In genomic region chr14:19919789-19920188, GRCm38 (mm10) we compare ENCODE assay signal across 10 mouse cellular contexts. TPM values are rescaled to one million over a fixed set of nuclear protein-coding genes. Genes with fewer than 3 reads are reported as not detected.
DNase-seq lines count a peak whose midpoint lies in the region; ATAC-seq and TF ChIP-seq lines count a peak whose summit lies in the region.
"Had no signal": no experiment of that assay in that cellular context is flagged by ENCODE, and none has a peak within 500 bp of the region (broad histone marks: within the 10 kb centered on the region; RNA-seq: fewer than 3 reads in every experiment).

No protein-coding gene starts in this region.

- WGBS in kidney, postnatal 0 days, result 61% methylated on average over 7 of the region's 7 CpGs
- 18% methylated on average over 7 of the region's 7 CpGs for WGBS in forebrain, embryonic 13.5 days
- WGBS in limb, embryonic 11.5 days, result 71% methylated on average over 7 of the region's 7 CpGs
- WGBS in neural tube, embryonic 12.5 days, result 24% methylated on average over 7 of the region's 7 CpGs
- 72% methylated on average over 7 of the region's 7 CpGs for WGBS in liver, embryonic 11.5 days

- H3K9ac ChIP-seq in kidney, postnatal 0 days (ENCODE audit: low read depth, low read length), result no peak overlapping the region
- peak overlapping the region; percentile 17; the same call in 1 of the 2 replicates for H3K9ac ChIP-seq in forebrain, embryonic 13.5 days
- no peak overlapping the region for H3K9ac ChIP-seq in limb, embryonic 11.5 days (ENCODE audit: low read length)
- no peak overlapping the region for H3K9ac ChIP-seq in neural tube, embryonic 12.5 days
- no peak overlapping the region for H3K9ac ChIP-seq in liver, embryonic 11.5 days (ENCODE audit: low read depth, low read length)
- H3K9ac ChIP-seq: liver, embryonic 15.5 days had no signal

- no peaks in the 10 kb centered on the region for H3K4me1 ChIP-seq in kidney, postnatal 0 days (replicated peaks; ENCODE audit: insufficient read depth, low read length)
- peaks cover 44% of the 10 kb centered on the region for H3K4me1 ChIP-seq in forebrain, embryonic 13.5 days
- H3K4me1 ChIP-seq in limb, embryonic 11.5 days (ENCODE audit: control insufficient read depth, insufficient read depth, low read length), result no peaks in the 10 kb centered on the region
- H3K4me1 ChIP-seq in neural tube, embryonic 12.5 days, result peaks cover 27% of the 10 kb centered on the region
- no peaks in the 10 kb centered on the region for H3K4me1 ChIP-seq in liver, embryonic 11.5 days (replicated peaks; ENCODE audit: control insufficient read depth, insufficient read depth, low read length)
- H3K4me1 ChIP-seq: liver, embryonic 15.5 days had no signal

- DNase-seq in kidney, postnatal 0 days (ENCODE audit: low spot score), result no peak
- DNase-seq in kidney, adult 9 months, result no peak
- DNase-seq in limb, embryonic 11.5 days (ENCODE audit: low spot score), result no peak
- DNase-seq in liver, embryonic 11.5 days (ENCODE audit: low spot score), result no peak
- no peak for DNase-seq in spleen, postnatal 10 days (ENCODE audit: low spot score in 2 of 2)
- no peak for DNase-seq in adrenal gland, adult 8-10 months
- DNase-seq: cerebellum, adult 8-10 months had no signal

- no peaks in the 10 kb centered on the region; the same call in 1 of the 2 replicates for H3K9me3 ChIP-seq in kidney, postnatal 0 days (replicated peaks; ENCODE audit: low read length)
- H3K9me3 ChIP-seq in forebrain, embryonic 13.5 days (replicated peaks), result peaks cover 8% of the 10 kb centered on the region; the same call in 1 of the 2 replicates
- H3K9me3 ChIP-seq in limb, embryonic 11.5 days (ENCODE audit: control insufficient read depth, low read length), result no peaks in the 10 kb centered on the region
- H3K9me3 ChIP-seq in neural tube, embryonic 12.5 days, result 0 out of 2 replicates have a peak, but pooled peaks cover 3% of the 10 kb centered on the region
- no peaks in the 10 kb centered on the region for H3K9me3 ChIP-seq in liver, embryonic 11.5 days (ENCODE audit: control insufficient read depth, low read length)
- H3K9me3 ChIP-seq: liver, embryonic 15.5 days had no signal

- no peaks in the 10 kb centered on the region for H3K27me3 ChIP-seq in kidney, postnatal 0 days (ENCODE audit: insufficient read depth, low read length)
- H3K27me3 ChIP-seq in forebrain, embryonic 13.5 days, result no peaks in the 10 kb centered on the region
- no peaks in the 10 kb centered on the region for H3K27me3 ChIP-seq in limb, embryonic 11.5 days (ENCODE audit: control insufficient read depth, insufficient read depth, low read length)
- H3K27me3 ChIP-seq in neural tube, embryonic 12.5 days (replicated peaks), result no peaks in the 10 kb centered on the region
- H3K27me3 ChIP-seq in liver, embryonic 11.5 days (replicated peaks; ENCODE audit: control insufficient read depth, insufficient read depth, low read length), result no peaks in the 10 kb centered on the region
- H3K27me3 ChIP-seq: liver, embryonic 15.5 days had no signal

- peak; percentile 12; the same call in 1 of the 2 replicates for TF ChIP-seq CTCF in kidney, postnatal 0 days (IDR thresholded peaks at IDR 0.05; ENCODE audit: low read depth)

- H3K36me3 ChIP-seq in kidney, postnatal 0 days (ENCODE audit: insufficient read depth, low read length), result no peaks in the 10 kb centered on the region
- peaks cover 26% of the 10 kb centered on the region for H3K36me3 ChIP-seq in forebrain, embryonic 13.5 days (ENCODE audit: poor library complexity, severe bottlenecking)
- H3K36me3 ChIP-seq in limb, embryonic 11.5 days (ENCODE audit: control insufficient read depth, insufficient read depth, low read length), result no peaks in the 10 kb centered on the region
- H3K36me3 ChIP-seq in neural tube, embryonic 12.5 days, result peaks cover 14% of the 10 kb centered on the region; the same call in 1 of the 2 replicates
- no peaks in the 10 kb centered on the region for H3K36me3 ChIP-seq in liver, embryonic 11.5 days (ENCODE audit: control insufficient read depth, insufficient read depth, low read length)
- H3K36me3 ChIP-seq: liver, embryonic 15.5 days had no signal

- no peak for ATAC-seq in kidney, postnatal 0 days (replicated peaks; ENCODE audit: low FRiP score, low read depth)
- ATAC-seq in forebrain, embryonic 13.5 days, result peak; percentile 37; the same call in 1 of the 2 replicates
- no peak for ATAC-seq in limb, embryonic 11.5 days (ENCODE audit: insufficient number of reproducible peaks, low FRiP score, low TSS enrichment, low read depth)
- peak; percentile 57 for ATAC-seq in neural tube, embryonic 12.5 days (ENCODE audit: low FRiP score, low read depth)
- no peak for ATAC-seq in liver, embryonic 11.5 days (replicated peaks; ENCODE audit: low FRiP score)

- no peak overlapping the region for H3K27ac ChIP-seq in kidney, postnatal 0 days
- peak overlapping the region; percentile 89 for H3K27ac ChIP-seq in forebrain, embryonic 13.5 days
- H3K27ac ChIP-seq in limb, embryonic 11.5 days (replicated peaks; ENCODE audit: low read depth, low read length), result peak overlapping the region; percentile 80
- H3K27ac ChIP-seq in neural tube, embryonic 12.5 days, result peak overlapping the region; percentile 53; the same call in 1 of the 2 replicates
- H3K27ac ChIP-seq in liver, embryonic 11.5 days (ENCODE audit: low read depth, low read length), result no peak overlapping the region
- H3K27ac ChIP-seq: liver, embryonic 15.5 days had no signal

- no peak overlapping the region for H3K4me2 ChIP-seq in kidney, postnatal 0 days (ENCODE audit: low read length)
- peak overlapping the region; percentile 38 for H3K4me2 ChIP-seq in forebrain, embryonic 13.5 days
- H3K4me2 ChIP-seq in limb, embryonic 11.5 days (ENCODE audit: low read depth, severe bottlenecking), result no peak overlapping the region
- H3K4me2 ChIP-seq in neural tube, embryonic 12.5 days (replicated peaks), result peak overlapping the region; percentile 31
- no peak overlapping the region for H3K4me2 ChIP-seq in liver, embryonic 11.5 days
- H3K4me2 ChIP-seq: liver, embryonic 15.5 days had no signal

- H3K4me3 ChIP-seq in kidney, postnatal 0 days (replicated peaks; ENCODE audit: low read depth, low read length), result no peak overlapping the region
- H3K4me3 ChIP-seq in forebrain, embryonic 13.5 days, result no peak overlapping the region
- H3K4me3 ChIP-seq in limb, embryonic 11.5 days (ENCODE audit: low read depth, low read length), result no peak overlapping the region
- no peak overlapping the region for H3K4me3 ChIP-seq in neural tube, embryonic 12.5 days
- H3K4me3 ChIP-seq in liver, embryonic 11.5 days (ENCODE audit: low read depth, low read length), result no peak overlapping the region
- H3K4me3 ChIP-seq: liver, embryonic 15.5 days had no signal

RNA-seq across cellular contexts. Expression of gene Gng2, which starts 57.6 kb away (rescaled TPM):
- 38.5 and 41.4 TPM in 2 replicates for polyA plus RNA-seq in kidney, postnatal 0 days (2015; fragmentation: Nextera tagmentation; extraction: Ambion mirVana)
- 304 and 326 TPM in 2 replicates for polyA plus RNA-seq in forebrain, embryonic 13.5 days (2015; fragmentation: Nextera tagmentation; extraction: Ambion mirVana)
- 69.7 and 73.9 TPM in 2 replicates for polyA plus RNA-seq in limb, embryonic 11.5 days (2014; fragmentation: Nextera tagmentation; extraction: Ambion mirVana)
- polyA plus RNA-seq in neural tube, embryonic 12.5 days (2016; fragmentation: Nextera tagmentation; extraction: Ambion mirVana), result 233 and 249 TPM in 2 replicates
- polyA plus RNA-seq in liver, embryonic 11.5 days (2014; fragmentation: Nextera tagmentation; extraction: Ambion mirVana), result 23.7 and 32.7 TPM in 2 replicates
- 10 to 100 TPM; 30.0 to 52.2 (median 41.3) TPM for total RNA-seq in adrenal gland, adult 8-10 months (2022)

Comparison
In these comparisons a context has a peak if more than half of its experiments do, and no peak if none do; other contexts are left out.
1. ATAC-seq: peak in forebrain, embryonic 13.5 days (single experiment) and neural tube, embryonic 12.5 days (single experiment); none in kidney, postnatal 0 days (single experiment), limb, embryonic 11.5 days (single experiment) and liver, embryonic 11.5 days (single experiment).
2. H3K27ac ChIP-seq: peak in forebrain, embryonic 13.5 days (single experiment), limb, embryonic 11.5 days (single experiment) and neural tube, embryonic 12.5 days (single experiment); none in kidney, postnatal 0 days (single experiment) and liver, embryonic 11.5 days (single experiment).
3. H3K4me2 ChIP-seq: peak in forebrain, embryonic 13.5 days (single experiment) and neural tube, embryonic 12.5 days (single experiment); none in kidney, postnatal 0 days (single experiment), limb, embryonic 11.5 days (single experiment) and liver, embryonic 11.5 days (single experiment).